Comparison of ENCODE assay signal across 18 mouse cellular contexts in the genomic region with DNA sequence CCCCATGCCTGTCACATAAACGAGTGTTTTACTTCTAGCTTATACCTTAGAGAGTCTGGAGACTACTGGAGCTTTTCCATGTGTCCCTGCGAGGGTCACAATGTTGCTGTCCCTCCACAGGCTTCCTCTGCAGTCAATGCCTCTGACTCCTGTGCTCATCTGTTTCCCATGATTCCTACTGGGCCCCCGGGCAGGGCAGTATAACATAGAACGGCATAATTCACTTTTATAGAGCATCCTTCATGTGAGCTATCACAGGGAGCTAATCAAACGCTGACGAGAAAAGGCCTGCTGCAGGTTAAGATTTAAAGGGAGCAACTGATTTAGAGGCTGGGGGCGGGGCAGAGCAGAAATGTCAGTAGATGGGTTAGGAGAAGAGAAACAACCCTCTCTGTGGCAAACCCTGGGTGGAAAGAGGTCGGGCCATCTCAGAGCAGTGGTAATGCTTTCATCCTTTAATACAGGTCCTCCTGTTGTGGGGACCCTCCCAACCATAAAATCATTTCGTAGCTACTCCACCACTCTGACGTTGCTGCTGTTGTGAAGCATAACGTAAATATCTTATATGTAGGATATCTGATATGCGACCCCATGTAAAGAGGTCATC.
"Had no signal": no experiment of that assay in that cellular context is flagged by ENCODE, and none has a peak within 500 bp of the region (broad histone marks: within the 10 kb centered on the region; RNA-seq: fewer than 3 reads in every experiment).

No protein-coding gene starts in this region.

- H3K9me3 ChIP-seq: limb, embryonic 15.5 days; liver, embryonic 12.5 days; midbrain, embryonic 13.5 days had no signal

- DNase-seq: kidney, adult 2 months; kidney, postnatal 25 days; left cerebral cortex, postnatal 4 days; lung, embryonic 14.5 days; lung, postnatal 14 days; retina, postnatal 1 day; right cerebral cortex, postnatal 4 days; spleen, adult 18-20 months; thymus, adult 18-20 months; thymus, postnatal 14 days had no signal

- H3K4me1 ChIP-seq: limb, embryonic 15.5 days; megakaryocyte, embryonic 14.5 days; midbrain, embryonic 13.5 days had no signal

- H3K36me3 ChIP-seq: limb, embryonic 15.5 days; liver, embryonic 12.5 days; midbrain, embryonic 13.5 days had no signal

- H3K27me3 ChIP-seq: limb, embryonic 15.5 days; megakaryocyte, embryonic 14.5 days; midbrain, embryonic 13.5 days had no signal

- H3K27ac ChIP-seq: layer of hippocampus, adult 2 months; limb, embryonic 15.5 days; liver, embryonic 12.5 days; macrophage; midbrain, embryonic 13.5 days had no signal

- H3K9ac ChIP-seq: limb, embryonic 15.5 days; liver, embryonic 12.5 days; lung, embryonic 14.5 days; midbrain, embryonic 13.5 days had no signal

- ATAC-seq: hindbrain, embryonic 16.5 days; liver, embryonic 12.5 days; midbrain, embryonic 13.5 days had no signal

- H3K4me2 ChIP-seq: limb, embryonic 15.5 days; liver, embryonic 12.5 days; lung, embryonic 14.5 days; midbrain, embryonic 13.5 days had no signal

- H3K4me3 ChIP-seq: layer of hippocampus, adult 2 months; limb, embryonic 15.5 days; liver, embryonic 12.5 days; megakaryocyte, embryonic 14.5 days; midbrain, embryonic 13.5 days; myocyte had no signal
